Mouse (Mus musculus): Measurements from ENCODE around the gene Baz2a. TPM values are rescaled to one million over a fixed set of nuclear protein-coding genes. Genes with fewer than 3 reads are reported as not detected.
"Not testable (repeated sequence)": the region's sequence is repeated elsewhere in the genome, so short reads cannot be mapped to it uniquely, and the experiment has no call there.

The Baz2a gene
- total and polyA plus RNA-seq, 3 experiments: 5.4 to 34.0 (median 12.8) TPM

GRCm38 (mm10) chr10:128084160-128084559, 7.2 kb upstream of the Baz2a start:
- H3K4me3 ChIP-seq (replicated peaks in 1 of 3; ENCODE audit: low read depth in 2 of 3, low read length in 2 of 3, poor library complexity in 1 of 3): peak overlapping the region; percentile 94 to 98 (median 97)
- no peak for TF ChIP-seq SIN3A (IDR thresholded peaks at IDR 0.05; ENCODE audit: low read length)
- TF ChIP-seq SMC3 (IDR thresholded peaks at IDR 0.05; ENCODE audit: low read depth, low read length): no peak
- no peak for TF ChIP-seq ZNF384 (IDR thresholded peaks at IDR 0.05; ENCODE audit: low read depth, low read length)
- no peak for TF ChIP-seq TBP (conservative IDR thresholded peaks at IDR 0.05; ENCODE audit: low read depth, low read length)
- no peak for DNase-seq (ENCODE audit: extremely low read depth)
- H3K27ac ChIP-seq (ENCODE audit: insufficient read depth, low read depth): no peak overlapping the region
- H3K36me3 ChIP-seq (replicated peaks in 1 of 2; ENCODE audit: control insufficient read depth in 1 of 2, insufficient read depth in 1 of 2, low read length in 1 of 2): peaks cover 37 to 49% of the 10 kb centered on the region in 2 experiments
- peak overlapping the region; percentile 98 for H3K9ac ChIP-seq (ENCODE audit: insufficient read depth, low read depth)
- peak overlapping the region; percentile 27; the same call in 1 of the 2 replicates for H3K4me2 ChIP-seq (ENCODE audit: insufficient read depth, low read depth, poor library complexity, severe bottlenecking)
- H3K9me3 ChIP-seq (replicated peaks; ENCODE audit: low read length): no peaks in the 10 kb centered on the region
- H3K4me1 ChIP-seq (ENCODE audit: control insufficient read depth in 1 of 2, insufficient read depth in 2 of 2): peaks cover 3 to 44% of the 10 kb centered on the region in 2 experiments; a peak in 3 of 4 replicates
- in situ Hi-C loops (cut with MboI; ENCODE audit: low pct_ligation_motif_present, low pct_unique_long_range_greater_than_20kb, low sequenced_read_pairs): no loop called here
- peaks cover 35% of the 10 kb centered on the region for H3K79me2 ChIP-seq (replicated peaks; ENCODE audit: control insufficient read depth, extremely low read depth, insufficient read depth, poor library complexity, severe bottlenecking)
- H3K27me3 ChIP-seq (replicated peaks): no peaks in the 10 kb centered on the region
- dilution Hi-C loops (cut with MboI; ENCODE audit: extremely low pct_ligation_motif_present, extremely low pct_unique_long_range_greater_than_20kb, low sequenced_read_pairs): no loop called here

- peak; percentile 59 for DNase-seq (ENCODE audit: extremely low read depth)
- Histone ChIP-seq H3K27ac (ENCODE audit: insufficient read depth, low read depth) (no peak overlapping the region), H3K27me3 (replicated peaks) (no peaks in the 10 kb centered on the region), H3K4me1 (ENCODE audit: control insufficient read depth in 1 of 2, insufficient read depth in 2 of 2) (peaks cover 3 to 62% of the 10 kb centered on the region in 2 experiments; a peak in 3 of 4 replicates), H3K79me2 (replicated peaks; ENCODE audit: control insufficient read depth, extremely low read depth, insufficient read depth, poor library complexity, severe bottlenecking) (peaks cover 35% of the 10 kb centered on the region), H3K9ac (ENCODE audit: insufficient read depth, low read depth) (no peak overlapping the region), H3K9me3 (replicated peaks; ENCODE audit: low read length) (no peaks in the 10 kb centered on the region), H3K4me3 (replicated peaks in 1 of 3; ENCODE audit: low read depth in 2 of 3, low read length in 2 of 3, poor library complexity in 1 of 3) (no peak overlapping the region), H3K36me3 (replicated peaks in 1 of 2; ENCODE audit: control insufficient read depth in 1 of 2, insufficient read depth in 1 of 2, low read length in 1 of 2) (peaks cover 46 to 61% of the 10 kb centered on the region in 2 experiments), H3K4me2 (ENCODE audit: insufficient read depth, low read depth, poor library complexity, severe bottlenecking) (no peak overlapping the region)
- in situ Hi-C loops (cut with MboI; ENCODE audit: low pct_ligation_motif_present, low pct_unique_long_range_greater_than_20kb, low sequenced_read_pairs) (no loop called here), dilution Hi-C loops (cut with MboI; ENCODE audit: extremely low pct_ligation_motif_present, extremely low pct_unique_long_range_greater_than_20kb, low sequenced_read_pairs) (no loop called here)
- no peak for TF ChIP-seq MAFK (IDR thresholded peaks at IDR 0.05; ENCODE audit: insufficient replicate concordance, low read length)
- TF ChIP-seq CHD1 (IDR thresholded peaks at IDR 0.05; ENCODE audit: low read depth, low read length): no peak
- TF ChIP-seq E2F4 (IDR thresholded peaks at IDR 0.05; ENCODE audit: insufficient replicate concordance, low read depth, low read length): no peak
- peak; percentile 49 to 57; a peak in 3 of 4 replicates for TF ChIP-seq CTCF (conservative IDR thresholded peaks at IDR 0.05 in 1 of 2, IDR thresholded peaks at IDR 0.05 in 1 of 2; ENCODE audit: low read depth in 2 of 2, low read length in 2 of 2)
Measured at GRCm38 (mm10) chr10:128086391-128086790, 5.0 kb upstream of the Baz2a start.

GRCm38 (mm10) chr10:128087216-128087615, 4.2 kb upstream of the Baz2a start:
- H3K27me3 ChIP-seq (replicated peaks); DNase-seq (ENCODE audit: extremely low read depth); H3K9ac ChIP-seq (ENCODE audit: insufficient read depth, low read depth); in situ Hi-C loops (cut with MboI; ENCODE audit: low pct_ligation_motif_present, low pct_unique_long_range_greater_than_20kb, low sequenced_read_pairs); H3K9me3 ChIP-seq (replicated peaks; ENCODE audit: low read length); dilution Hi-C loops (cut with MboI; ENCODE audit: extremely low pct_ligation_motif_present, extremely low pct_unique_long_range_greater_than_20kb, low sequenced_read_pairs); H3K27ac ChIP-seq (ENCODE audit: insufficient read depth, low read depth); H3K4me2 ChIP-seq (ENCODE audit: insufficient read depth, low read depth, poor library complexity, severe bottlenecking); H3K4me3 ChIP-seq (replicated peaks in 1 of 3; ENCODE audit: low read depth in 2 of 3, low read length in 2 of 3, poor library complexity in 1 of 3): not testable (repeated sequence)
- Histone ChIP-seq H3K36me3 (replicated peaks in 1 of 2; ENCODE audit: control insufficient read depth in 1 of 2, insufficient read depth in 1 of 2, low read length in 1 of 2) (peaks cover 46 to 61% of the 10 kb centered on the region in 2 experiments), H3K4me1 (ENCODE audit: control insufficient read depth in 1 of 2, insufficient read depth in 2 of 2) (peaks cover 0 to 53% of the 10 kb centered on the region in 2 experiments; a peak in 2 of 4 replicates), H3K79me2 (replicated peaks; ENCODE audit: control insufficient read depth, extremely low read depth, insufficient read depth, poor library complexity, severe bottlenecking) (peaks cover 35% of the 10 kb centered on the region)

Measured in CH12.LX (cell line).